Mouse (Mus musculus) midbrain, embryonic 16.5 days (tissue): ENCODE measurements around the gene Ccdc103. TPM values are rescaled to one million over a fixed set of nuclear protein-coding genes. Genes with fewer than 3 reads are reported as not detected.

Experiments
- ATAC-seq: fragments of 200-750 bp; cut with Nextera tagmentation; 2 replicates; pipeline ENCODE4 v1.8.0; 2017; ENCODE audit warnings: moderate TSS enrichment
- H3K27ac ChIP-seq: fragments of 300-500 bp; sonication (generic); 2 replicates; pipeline ENCODE4 v1.5.1; 2014; ENCODE audit warnings: mild to moderate bottlenecking, low read length, mixed read lengths
- H3K27me3 ChIP-seq: fragments of 300-500 bp; sonication (generic); 2 replicates; pipeline ENCODE4 v1.6.1; 2014; ENCODE audit warnings: low read depth, low read length, mixed read lengths; ENCODE audit not compliant: control insufficient read depth, insufficient read depth
- H3K36me3 ChIP-seq: fragments of 300-500 bp; sonication (generic); 2 replicates; pipeline ENCODE4 v1.6.1; 2014; ENCODE audit warnings: mild to moderate bottlenecking, low read length, moderate library complexity, mixed read lengths; ENCODE audit not compliant: control insufficient read depth, insufficient read depth
- H3K4me1 ChIP-seq: fragments of 300-500 bp; sonication (generic); 2 replicates; pipeline ENCODE4 v1.6.1; 2014; ENCODE audit warnings: mild to moderate bottlenecking, low read length, mixed read lengths; ENCODE audit not compliant: control insufficient read depth, insufficient read depth
- H3K4me2 ChIP-seq: fragments of 300-500 bp; sonication (generic); 2 replicates; pipeline ENCODE4 v1.6.1; 2014; ENCODE audit warnings: mild to moderate bottlenecking, low read length, mixed read lengths
- H3K4me3 ChIP-seq: fragments of 300-500 bp; sonication (generic); 2 replicates; pipeline ENCODE4 v1.5.1; 2014; ENCODE audit warnings: low read depth, mild to moderate bottlenecking, low read length, moderate library complexity, mixed read lengths
- H3K9ac ChIP-seq: fragments of 300-500 bp; sonication (generic); 2 replicates; pipeline ENCODE4 v1.6.1; 2014; ENCODE audit warnings: low read depth, low read length, mixed read lengths
- H3K9me3 ChIP-seq: fragments of 300-500 bp; sonication (generic); replicated peaks from 2 replicates; pipeline ENCODE4 v1.6.1; 2014; ENCODE audit warnings: mild to moderate bottlenecking, low read length, mixed read lengths; ENCODE audit not compliant: control insufficient read depth, poor library complexity, severe bottlenecking
- WGBS: fragments of 180-500 bp; shearing (Covaris S2); extraction: QIAGEN DNeasy Blood & Tissue Kit; methylation state at CpG from one replicate; pipeline ENCODE4 v1.1.7; 2014; 5-methylcytosine and 5-hydroxymethylcytosine counted together
- polyA plus RNA-seq: library from polyadenylated mRNA; unstranded; fragments of >200 nt; fragmentation: Nextera tagmentation; extraction: Ambion mirVana; gene quantifications from 2 replicates; pipeline ENCODE4 v1.2.1, GENCODE M21; 2015

Ccdc103 gene
- polyA plus RNA-seq, 1 experiment from 2014 or later: 2.3 TPM

- peak overlapping the region; percentile 74 for H3K27ac ChIP-seq
- peak overlapping the region; percentile 86 for H3K4me2 ChIP-seq
- H3K36me3 ChIP-seq: no peaks in the 10 kb centered on the region
- no peaks in the 10 kb centered on the region for H3K9me3 ChIP-seq
- peak; percentile 58 for ATAC-seq
- peak overlapping the region; percentile 46 for H3K4me3 ChIP-seq
- H3K9ac ChIP-seq: peak overlapping the region; percentile 64
- no peaks in the 10 kb centered on the region for H3K27me3 ChIP-seq
- H3K4me1 ChIP-seq: peaks cover 19% of the 10 kb centered on the region
- 2% methylated on average over 10 of the region's 10 CpGs for WGBS
Measured at GRCm38 (mm10) chr11:102925351-102925717, 44.3 kb downstream of the Ccdc103 start.

DNA sequence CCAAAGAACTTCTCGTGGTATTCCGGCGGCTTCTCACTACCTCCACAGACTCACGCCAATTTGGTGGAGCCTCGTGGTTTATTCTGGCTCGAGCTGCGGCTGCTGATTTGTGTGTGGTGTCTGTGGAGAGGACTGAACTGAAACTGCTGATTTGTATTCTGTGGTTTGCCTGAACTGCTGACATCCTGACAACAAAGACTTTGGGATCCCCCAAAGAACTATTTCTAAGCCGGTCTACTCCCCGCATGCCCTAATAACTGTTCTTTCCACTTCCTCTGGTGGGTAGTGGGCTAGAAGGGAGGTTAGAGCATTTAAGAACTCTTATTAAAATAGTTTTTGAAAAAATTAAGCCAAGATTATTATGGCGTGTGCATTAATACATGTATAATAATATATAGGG, 49.7 kb downstream of the Ccdc103 start:
- 94% methylated on average over 10 of the region's 10 CpGs for WGBS
- no peaks in the 10 kb centered on the region; the same call in 1 of the 2 replicates for H3K27me3 ChIP-seq
- H3K9me3 ChIP-seq: no peaks in the 10 kb centered on the region
- ATAC-seq: no peak
- no peaks in the 10 kb centered on the region for H3K36me3 ChIP-seq
- no peaks in the 10 kb centered on the region for H3K4me1 ChIP-seq
- H3K4me3 ChIP-seq: no peak overlapping the region
- H3K27ac ChIP-seq: no peak overlapping the region
- H3K4me2 ChIP-seq: no peak overlapping the region
- H3K9ac ChIP-seq: no peak overlapping the region

Other genes with a start within 250 kb of the Ccdc103 start
- gene Meioc, start 217.5 kb upstream of the Ccdc103 start, polyA plus RNA-seq: 0.15 and 0.16 TPM in 2 replicates
- gene Ccdc43, start 183.4 kb upstream of the Ccdc103 start, polyA plus RNA-seq: 43.1 and 46.3 TPM in 2 replicates
- 32.2 and 34.9 TPM in 2 replicates for gene Adam11, start 119.8 kb upstream of the Ccdc103 start, polyA plus RNA-seq
- 25.8 and 28.2 TPM in 2 replicates for gene Gjc1, start 61.5 kb upstream of the Ccdc103 start, polyA plus RNA-seq
- gene Higd1b, start 45.4 kb upstream of the Ccdc103 start, polyA plus RNA-seq: 15.7 and 19.3 TPM in 2 replicates
- gene Eftud2, start 219 bp upstream of the Ccdc103 start, polyA plus RNA-seq: 133 and 134 TPM in 2 replicates
- gene Fam187a, start 4.0 kb downstream of the Ccdc103 start, polyA plus RNA-seq: not detected in 2 replicates
- gene Gfap, start 19.7 kb downstream of the Ccdc103 start, polyA plus RNA-seq: 0.27 and 1.2 TPM in 2 replicates
- 0.75 and 1.4 TPM in 2 replicates for gene Kif18b, start 43.9 kb downstream of the Ccdc103 start, polyA plus RNA-seq
- gene C1ql1, start 65.5 kb downstream of the Ccdc103 start, polyA plus RNA-seq: 6.0 and 7.9 TPM in 2 replicates
- gene Nmt1, start 147.0 kb downstream of the Ccdc103 start, polyA plus RNA-seq: 25.5 and 26.8 TPM in 2 replicates
- 157 and 174 TPM in 2 replicates for gene Dcakd, start 147.1 kb downstream of the Ccdc103 start, polyA plus RNA-seq
- gene Plcd3, start 220.5 kb downstream of the Ccdc103 start, polyA plus RNA-seq: 2.8 and 3.6 TPM in 2 replicates
- 11.6 and 13.0 TPM in 2 replicates for gene Acbd4, start 220.5 kb downstream of the Ccdc103 start, polyA plus RNA-seq
- gene Hexim1, start 235.0 kb downstream of the Ccdc103 start, polyA plus RNA-seq: 4.1 and 4.2 TPM in 2 replicates